Mouse (Mus musculus) heart, postnatal 4 days (tissue): ENCODE results near the gene Smad6. TPM values are rescaled to one million over a fixed set of nuclear protein-coding genes. Genes with fewer than 3 reads are reported as not detected.

ENCODE experiments used
- DNase-seq: peaks from one replicate; pipeline ENCODE4 v3.0.0; 2021
- total RNA-seq, 2 experiments: library from RNA; stranded (reverse); gene quantifications; 2 replicates each; pipeline ENCODE4 v1.2.3; 2021

The Smad6 gene
- total RNA-seq, 2 experiments from 2014 or later, result 18.5 to 20.1 TPM

DNA sequence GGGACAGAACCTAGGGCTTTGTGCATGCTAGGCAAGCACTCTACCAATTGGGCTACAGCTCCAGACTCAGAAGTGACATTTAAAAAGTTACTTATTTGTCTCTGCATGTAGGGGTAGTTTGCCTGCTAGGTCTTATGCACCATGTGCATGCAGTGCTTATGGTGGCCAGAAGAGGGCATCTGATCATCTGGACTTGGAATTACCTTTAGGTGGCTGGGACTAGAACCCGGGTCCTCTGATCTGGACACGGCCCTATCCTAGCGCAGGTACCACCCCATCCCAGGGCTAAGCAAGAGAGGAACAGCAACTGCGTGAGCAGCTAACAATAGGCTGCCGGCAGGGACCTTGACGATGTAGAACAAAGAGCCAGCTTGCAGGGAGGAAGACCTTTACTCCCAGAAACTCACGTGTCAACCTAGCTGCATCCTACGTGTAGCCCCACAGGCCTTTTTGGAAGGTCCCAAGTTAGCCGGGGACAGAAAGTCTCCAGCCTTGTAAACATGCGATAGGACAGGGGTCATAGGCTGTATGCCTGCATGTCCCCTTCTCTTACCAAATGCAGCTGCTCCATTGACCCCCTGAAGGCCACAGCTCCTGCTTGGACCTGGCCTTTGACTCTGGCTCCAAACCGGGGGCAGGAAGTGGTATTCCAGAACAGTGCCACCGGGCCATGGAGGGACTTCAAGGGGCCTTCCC is 38.8 kb downstream of the Smad6 start:
- DNase-seq, result no peak

DNA sequence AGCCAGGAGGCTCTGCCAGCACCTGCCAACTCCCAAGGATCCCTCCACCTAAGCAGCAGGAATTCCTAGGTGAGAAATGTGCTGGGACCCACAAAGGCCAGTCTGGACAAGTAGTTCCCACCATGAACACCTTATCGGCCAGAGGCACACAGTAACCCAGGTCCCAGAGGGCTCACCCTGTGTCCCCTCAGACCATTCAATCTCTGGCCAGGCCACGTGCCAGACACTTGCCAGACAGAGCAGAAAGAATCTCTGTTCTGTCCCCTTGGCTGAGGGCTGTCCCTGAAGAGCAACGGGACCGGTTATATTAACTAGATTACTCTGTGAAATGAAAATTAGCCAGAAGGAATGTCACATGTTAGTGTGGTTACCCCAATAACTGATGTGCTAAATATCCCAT is 39.9 kb downstream of the Smad6 start:
- peak; percentile 54 for DNase-seq

DNA sequence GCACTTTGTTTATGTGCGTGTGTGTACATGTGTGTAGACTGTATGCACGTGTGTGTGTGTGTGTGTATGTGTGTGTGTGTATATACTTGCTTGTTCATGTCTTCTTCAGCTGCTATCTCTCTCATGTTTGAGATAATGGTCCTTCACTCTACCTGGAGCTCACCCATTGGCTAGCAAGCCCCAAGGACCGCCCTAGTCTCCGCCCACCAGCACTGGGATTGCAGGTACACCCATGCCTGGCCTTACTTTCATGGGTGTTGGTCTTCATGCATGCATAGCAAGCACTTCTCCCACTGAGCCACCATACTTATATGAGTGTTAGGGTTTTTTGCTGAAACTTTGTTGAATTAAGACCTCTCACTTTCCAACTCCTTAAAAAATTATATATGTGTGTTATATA is 40.5 kb downstream of the Smad6 start:
- DNase-seq, result no peak

DNA sequence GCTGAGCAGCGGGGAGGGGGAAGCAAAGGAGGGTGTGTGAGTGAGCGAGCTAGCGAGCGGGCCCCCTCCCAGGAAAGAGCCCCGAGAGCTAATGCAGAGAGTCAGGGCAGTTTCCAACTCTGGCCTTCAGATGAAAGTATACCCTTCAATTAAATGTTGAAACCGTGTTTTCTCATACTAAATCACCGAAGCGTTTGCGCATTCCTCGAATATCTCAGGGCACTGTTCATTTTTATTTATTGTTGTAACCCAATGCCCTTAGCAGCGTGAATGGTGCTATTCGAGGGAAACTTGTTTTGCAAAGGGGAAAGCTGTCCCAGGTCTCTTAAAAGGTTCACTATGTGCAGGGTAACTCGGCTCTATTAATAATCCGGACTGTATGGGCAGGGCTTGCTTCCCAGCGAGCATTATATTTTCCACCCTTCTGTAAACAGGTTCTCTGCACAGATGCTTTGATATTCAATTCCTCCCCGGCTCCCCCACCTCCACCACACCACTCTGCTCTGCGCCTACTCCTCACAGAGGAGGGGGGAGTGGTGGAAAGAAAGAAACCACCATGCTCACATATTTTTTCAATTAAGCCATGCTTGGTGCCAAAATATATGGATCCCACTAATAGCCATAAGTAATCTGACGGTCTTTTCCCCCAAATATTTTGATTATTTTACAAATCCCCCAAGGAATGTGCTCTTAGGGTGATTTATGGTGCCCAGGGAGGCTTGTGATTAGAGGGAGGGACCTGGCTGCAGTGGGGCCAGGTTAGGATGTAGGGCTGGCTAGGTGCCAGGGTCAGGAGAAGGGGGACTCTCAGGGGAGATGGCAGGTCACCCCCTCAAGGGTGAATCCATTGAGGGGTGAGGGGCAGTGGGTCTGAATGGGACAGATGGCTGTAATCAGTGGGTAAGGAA is 41.4 kb downstream of the Smad6 start:
- no peak for DNase-seq

DNA sequence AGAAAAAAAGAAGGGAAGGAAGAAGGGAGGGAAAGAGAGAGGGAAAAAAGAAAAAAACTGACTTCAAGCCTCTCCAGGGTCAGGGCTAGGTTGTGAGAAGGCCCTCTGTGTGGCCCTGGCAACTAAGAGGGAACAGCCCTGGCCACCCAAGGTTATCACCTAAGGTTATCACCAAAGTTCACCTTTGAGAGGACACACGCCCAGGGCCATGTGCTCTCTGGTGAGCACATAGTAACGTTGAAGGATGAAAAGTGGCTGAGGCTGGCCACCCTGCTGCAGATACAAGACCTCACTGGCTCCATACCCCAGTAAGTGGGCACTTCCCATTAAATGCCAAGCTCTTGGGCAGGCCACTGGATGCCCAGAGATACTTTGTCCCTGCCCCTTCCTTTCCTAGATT is 42.6 kb downstream of the Smad6 start:
- no peak for DNase-seq

DNA sequence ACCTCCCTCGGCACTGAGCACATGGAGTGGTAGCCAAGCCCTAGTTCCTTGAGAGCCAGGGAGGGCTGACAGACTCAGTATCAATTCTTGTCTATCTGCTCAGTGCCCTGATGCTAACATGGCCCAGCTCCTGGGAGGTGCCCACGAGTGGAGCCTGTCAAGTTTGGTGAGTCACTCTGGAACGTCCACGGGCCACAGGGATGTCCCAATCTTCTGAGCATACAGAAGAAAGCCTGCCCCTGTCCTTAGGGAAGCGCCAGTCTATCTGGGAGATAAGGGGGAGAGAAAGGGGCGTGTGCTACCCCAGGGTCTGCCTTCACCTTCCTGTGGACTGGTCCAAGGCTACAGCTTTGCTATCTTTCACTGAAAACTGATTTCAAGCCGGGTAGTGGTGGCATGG is 43.2 kb downstream of the Smad6 start:
- no peak for DNase-seq

DNA sequence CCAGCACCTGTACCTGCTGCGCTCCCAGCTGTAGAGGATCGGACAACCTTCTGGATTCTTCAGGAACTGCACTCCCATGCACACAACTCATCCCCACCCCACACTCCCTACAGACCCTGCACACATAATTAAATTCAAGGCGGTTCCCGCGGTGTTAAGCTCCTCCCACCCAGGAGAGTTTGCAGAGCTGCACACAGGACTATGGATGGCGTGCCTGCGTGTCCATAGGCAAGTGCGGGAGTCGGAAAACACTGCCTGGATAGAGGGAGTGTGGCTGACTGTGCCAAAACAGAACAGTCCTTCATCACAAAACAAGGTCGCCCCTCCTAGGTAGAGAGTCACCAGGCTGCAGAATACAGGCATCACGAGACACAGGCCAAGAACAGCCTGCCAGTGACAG is 45.9 kb downstream of the Smad6 start:
- DNase-seq, result no peak

DNA sequence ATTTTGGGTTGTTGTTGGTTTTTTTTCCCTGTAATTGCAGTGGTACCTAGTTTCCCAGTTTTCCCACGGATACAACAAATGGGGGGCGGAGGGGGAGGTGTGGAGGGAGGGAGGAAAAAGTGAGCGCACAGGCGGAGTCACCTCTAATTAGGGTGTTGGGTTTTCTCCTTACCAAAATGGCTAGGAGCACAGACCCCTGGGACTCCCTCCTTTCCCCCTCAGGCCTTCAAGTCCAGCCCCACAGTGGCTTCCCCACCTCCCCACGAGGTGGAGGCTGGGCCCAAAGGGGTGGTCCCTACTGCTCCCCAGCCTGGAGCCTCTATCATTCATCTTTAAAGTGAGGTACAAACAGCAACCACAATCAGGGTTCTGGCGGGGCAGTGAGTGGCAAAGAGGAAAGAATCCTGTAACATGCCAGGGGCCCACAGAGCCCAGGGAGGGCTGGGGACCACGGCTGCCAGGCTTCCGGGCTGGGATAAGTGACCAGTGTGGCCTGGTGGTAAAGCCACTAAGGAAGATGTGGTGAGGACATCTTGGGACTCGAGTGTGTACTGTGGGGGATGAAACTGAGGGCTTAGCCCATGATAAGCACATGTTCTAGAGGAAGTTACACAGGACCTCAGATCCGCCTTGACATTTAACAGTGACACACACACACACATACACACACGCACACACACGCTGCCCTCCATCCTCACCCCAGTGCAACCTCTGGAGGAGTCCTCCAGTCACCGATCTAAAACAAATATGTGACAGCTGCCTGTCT is 47.4 kb downstream of the Smad6 start:
- no peak for DNase-seq

DNA sequence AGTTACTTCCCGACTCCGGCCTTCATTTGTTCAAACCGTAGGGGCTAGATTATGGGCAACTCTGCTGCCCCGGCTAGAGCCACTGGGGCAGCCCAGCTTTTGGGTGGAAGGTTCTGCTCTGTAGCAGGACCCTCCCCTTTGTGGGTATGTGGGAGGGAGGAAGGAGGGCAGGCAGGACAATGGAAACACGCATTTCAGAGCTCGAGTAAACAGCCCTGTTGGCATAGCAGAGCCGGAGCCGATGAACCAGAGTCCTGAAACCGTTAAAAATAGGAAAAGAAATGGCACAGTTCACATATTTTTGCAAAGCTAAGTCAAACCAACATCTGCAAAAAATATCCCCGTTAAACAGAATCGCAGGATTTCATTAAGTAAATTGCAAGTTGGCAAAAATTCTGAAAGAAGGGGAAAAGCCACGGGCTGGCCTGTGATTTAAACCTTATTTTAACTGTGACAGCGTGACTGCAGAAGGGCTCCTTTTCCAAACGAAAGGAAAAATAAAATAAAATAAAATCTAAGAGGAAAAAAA is 48.1 kb downstream of the Smad6 start:
- no peak for DNase-seq

DNA sequence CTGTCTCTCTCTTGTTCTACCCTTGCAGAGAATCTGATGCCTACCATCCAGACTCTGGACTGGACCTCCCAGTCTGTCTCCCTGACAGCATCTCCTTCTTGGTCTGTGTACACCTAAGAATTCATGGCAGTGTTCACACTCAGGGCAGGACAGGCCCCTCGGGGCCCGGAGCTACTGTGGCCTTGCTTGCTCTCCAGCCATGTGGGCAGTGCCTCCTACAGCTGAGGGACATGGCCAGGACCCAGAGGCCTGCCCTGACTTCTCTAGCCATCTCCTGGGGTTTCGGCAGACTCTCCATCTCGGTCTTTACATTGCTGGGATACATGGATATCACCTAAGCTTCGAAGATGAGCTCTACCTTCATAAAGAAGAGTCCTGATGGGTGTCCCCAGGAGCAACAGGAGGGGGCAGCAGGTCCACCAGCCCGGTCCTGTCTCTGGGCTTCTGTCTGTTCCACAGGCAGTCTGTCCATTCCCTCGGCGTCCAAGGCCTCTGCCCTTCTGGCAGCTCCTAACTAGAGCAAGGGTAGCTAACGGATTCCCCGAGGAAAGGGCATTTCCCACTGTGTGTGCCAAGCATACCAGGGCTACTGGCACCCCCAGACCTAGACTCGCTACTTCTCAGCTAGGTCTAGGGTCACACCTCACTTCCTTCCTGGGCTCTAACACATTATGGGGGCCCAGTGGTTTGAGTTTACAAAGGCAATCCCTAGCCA is 49.1 kb downstream of the Smad6 start:
- no peak for DNase-seq

DNA sequence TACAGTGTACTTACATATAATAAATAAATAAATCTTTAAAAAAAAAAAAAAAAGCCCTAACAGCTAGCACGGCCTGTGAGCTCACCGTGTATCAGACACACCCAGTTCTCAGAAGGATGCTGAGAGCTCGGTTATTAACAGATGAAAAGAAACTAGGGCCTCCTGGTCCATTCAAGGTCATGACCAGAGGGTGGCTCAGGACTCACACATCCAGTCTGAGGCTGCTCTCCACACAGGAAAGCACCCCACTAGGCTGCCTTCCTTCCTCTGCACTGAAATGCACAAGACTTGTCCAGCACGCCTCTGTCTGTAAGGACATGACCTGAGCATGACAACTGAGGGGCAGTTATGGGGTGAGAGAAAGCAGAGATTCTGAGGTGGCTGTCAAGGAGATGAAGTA is 50.3 kb downstream of the Smad6 start:
- no peak for DNase-seq

DNA sequence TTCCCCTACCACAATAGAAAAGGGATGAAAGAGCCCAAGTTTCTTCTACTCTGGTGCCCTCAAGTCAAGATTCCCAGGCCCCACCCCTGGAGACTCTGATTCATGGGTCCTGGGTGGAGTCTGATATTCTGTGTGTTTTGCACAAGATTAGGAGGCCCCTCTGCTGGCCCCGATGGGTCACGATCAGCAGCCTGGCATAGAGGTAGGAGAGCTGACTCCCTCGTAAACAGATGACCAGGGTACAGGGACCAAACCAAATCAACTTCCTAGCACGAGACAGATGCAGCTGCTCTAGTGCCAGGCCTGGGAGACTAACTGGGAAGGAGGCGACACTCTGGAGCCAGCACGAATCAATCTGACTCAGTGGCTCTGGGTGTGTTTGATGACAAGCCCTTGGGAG is 51.0 kb downstream of the Smad6 start:
- DNase-seq, result no peak

DNA sequence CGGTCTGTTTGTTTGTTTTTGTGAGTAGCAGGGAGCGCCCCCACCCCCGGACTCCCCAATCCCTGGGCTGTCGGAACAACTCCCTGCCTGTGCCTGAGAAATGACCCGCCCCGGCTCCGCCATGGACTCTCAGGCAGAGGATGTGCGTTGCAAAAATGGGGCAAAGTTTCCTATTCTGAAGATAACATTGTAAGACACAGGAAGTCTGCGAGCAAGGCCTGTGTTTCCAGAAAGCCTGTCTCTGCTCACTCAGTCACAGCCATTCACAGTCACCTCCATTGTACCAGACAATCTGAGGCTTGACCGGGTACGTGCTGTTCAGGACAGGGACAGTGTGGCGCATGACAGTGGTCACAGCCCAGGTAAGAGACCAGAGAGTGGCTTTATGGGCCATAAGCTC is 51.5 kb downstream of the Smad6 start:
- peak; percentile 65 for DNase-seq

DNA sequence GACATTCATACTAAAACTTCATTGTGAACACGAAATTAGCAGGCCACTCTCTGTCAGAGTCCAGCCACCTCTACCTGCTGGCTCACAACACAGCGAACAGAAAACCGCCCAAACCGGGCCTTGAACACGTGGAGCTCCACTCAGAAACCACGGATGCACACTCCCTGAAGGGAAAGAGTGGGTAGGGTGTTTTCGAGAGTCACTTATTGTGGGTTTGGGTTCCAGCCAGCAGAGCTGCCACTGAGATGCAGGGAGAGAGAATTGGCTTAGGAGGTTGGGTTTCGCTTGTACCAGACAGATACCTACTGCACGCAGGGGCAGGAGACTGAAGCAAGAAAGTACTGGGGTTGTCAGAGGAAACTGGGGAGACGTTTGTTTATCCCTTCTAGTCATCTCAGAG is 52.4 kb downstream of the Smad6 start:
- no peak for DNase-seq

DNA sequence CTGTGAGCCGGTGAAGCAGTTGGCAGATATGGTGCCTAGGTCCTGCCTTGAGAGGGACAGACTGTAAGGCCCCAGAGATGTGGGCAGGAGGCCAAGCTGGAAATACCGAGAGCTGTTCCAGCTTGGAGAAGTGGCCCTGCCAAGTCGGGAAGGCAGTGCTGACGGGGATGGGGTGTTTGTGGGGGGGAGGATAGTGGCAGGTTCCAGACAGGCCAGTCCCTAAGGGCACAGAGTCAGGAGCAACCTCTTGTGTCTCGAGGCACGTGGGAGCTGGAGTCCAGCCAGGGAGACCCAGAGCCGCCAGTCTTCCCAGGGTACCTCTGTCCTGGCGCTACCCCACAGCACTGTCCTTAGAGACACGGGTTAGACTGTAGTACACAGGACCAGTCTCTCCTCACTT is 53.3 kb downstream of the Smad6 start:
- DNase-seq, result peak; percentile 98

DNA sequence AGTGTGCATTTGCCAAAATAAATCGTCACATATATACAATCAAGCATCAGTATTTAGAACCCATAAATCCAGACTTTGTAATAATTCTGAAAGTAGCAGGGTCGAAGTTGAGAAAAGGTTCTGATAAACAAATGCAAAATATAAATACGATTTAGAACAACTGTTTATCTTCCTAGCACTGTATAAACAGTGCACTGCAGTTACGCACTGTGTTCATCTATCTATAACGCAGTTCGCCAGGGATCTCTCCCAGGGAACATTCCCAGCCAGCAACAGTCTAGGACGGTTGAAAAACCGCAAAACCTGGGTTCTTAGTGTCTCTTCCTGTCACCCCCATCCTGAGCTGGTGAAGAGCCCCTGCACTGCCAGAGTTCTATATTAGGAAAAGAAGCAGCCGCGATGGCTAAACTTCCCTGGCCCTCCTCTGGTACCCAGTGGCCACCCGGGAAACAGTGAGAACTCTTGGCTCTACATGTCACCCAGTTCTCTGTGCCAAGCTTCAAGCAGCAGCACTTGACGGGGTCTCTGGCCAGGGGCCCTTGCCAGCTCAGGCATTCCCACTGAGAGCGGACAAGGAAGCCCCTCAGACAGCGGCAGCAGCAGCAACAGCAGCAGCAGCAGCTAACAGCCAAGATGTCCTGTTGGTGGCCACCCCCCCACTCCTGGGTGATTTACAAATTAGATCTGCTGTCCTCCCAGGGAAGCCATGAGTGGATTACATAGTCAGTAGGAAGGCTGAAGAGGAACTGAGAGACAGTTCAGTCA is 54.3 kb downstream of the Smad6 start:
- peak; percentile 70 for DNase-seq

DNA sequence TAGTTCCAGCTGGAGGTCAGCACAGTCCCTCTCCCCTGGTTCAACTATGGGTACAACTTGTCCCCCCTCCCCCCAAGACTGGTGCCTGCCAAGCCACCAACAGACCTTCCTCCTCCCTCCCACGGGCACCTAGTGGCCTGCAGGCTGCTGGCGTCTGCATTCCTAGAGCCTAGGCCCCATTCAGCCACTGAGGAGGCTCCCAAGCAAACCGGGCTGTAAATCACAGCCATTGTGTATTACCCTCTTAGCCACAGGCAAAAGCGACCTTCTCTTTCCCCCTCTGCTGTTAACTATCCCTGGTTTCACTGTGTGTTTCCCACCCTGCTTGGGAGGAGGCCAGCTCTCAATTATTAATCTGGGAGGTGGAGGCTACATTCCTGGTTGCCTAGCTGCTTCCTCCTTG is 56.3 kb downstream of the Smad6 start:
- no peak for DNase-seq

DNA sequence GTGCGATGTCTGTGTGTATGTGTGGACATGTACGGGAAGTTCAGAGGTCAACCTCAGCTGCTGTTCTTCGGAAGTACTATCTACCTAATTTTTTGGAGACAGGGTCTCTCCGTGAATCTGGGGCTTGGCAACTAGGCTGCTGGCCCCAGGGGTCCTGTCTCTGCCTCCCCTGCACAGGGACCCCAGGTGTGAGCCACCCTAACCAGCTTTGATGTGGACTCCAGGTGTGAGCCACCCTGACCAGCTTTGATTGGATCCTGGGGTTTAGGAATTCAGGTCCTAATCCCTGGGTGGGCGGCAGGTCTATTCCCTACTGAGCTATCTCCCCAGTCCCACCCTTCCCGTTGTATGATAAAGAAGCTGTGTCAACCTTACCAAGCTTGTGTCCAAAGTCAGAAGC is 60.0 kb downstream of the Smad6 start:
- no peak for DNase-seq

DNA sequence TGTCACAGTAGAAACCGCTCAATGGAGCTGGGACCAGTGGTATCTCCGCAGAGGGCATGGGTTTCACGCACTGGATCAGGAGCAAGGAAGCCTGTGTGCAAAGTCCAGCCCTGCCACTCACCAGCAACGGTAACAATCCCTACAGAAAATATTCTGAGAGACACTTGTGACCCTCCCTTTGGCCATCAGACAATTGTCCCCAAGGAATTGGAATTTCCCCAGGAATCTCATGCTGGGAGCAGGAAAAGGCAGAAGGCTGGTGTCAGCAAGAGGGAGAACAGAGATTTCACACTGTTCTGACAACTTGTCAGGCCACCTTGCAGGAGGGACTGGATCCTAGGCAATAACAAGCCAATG is 61.1 kb downstream of the Smad6 start:
- DNase-seq, result no peak

DNA sequence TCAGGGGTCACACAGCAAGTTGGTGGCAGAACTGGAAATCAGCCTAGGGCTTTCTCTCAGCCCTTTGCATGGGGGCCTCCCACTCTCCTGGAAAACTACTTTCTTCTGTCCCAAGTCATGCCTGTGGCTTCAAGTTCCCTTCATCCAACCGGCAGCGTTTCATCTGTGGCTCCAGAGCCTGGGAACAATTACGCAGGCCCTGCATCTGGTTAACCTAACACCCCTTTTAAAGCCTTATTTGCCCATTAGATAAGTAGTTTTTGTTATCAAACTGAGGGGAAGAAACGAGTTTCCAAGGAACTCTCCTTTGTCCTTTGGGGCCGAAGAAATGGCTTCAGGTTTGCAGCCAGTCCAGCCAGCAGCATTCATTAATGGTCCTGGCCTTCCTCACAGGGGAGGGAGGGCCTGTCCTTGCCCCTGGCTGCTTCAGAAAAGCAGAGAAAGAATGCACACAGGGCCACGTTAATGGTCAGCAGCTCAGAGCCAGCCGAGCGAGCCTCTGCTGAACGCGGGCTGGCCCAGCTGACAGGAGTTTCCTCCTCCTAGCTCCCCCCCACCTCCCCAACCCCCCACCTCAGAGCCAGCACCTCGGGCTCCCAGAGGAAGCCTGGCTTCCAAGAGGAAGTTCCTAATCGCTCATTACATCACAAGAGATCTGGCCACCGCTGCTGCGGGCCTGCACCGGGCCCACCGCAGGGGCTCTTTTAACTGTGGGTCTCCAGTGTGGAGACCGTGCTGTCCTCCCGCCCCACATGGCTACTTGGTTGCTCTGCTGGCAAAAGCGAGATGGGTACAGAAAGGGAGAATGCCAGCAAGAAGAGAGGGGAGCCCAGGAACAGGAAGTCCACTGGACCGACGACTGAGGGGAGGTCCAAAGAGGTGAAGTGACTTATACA is 61.7 kb downstream of the Smad6 start:
- peak; percentile 52 for DNase-seq
